Mouse (Mus musculus) adrenal gland, adult 8-10 months (tissue): ENCODE results near the gene Cideb. TPM values are rescaled to one million over a fixed set of nuclear protein-coding genes. Genes with fewer than 3 reads are reported as not detected.

Experiments
- DNase-seq: peaks from one replicate; pipeline ENCODE4 v3.0.0; 2022
- total RNA-seq, 4 experiments: library from RNA; stranded (reverse); gene quantifications; 2 replicates each; pipeline ENCODE4 v1.2.4; 2022

Cideb gene
- total RNA-seq, 4 experiments from 2014 or later: 0.31 to 0.49 TPM; not detected in 2

DNA sequence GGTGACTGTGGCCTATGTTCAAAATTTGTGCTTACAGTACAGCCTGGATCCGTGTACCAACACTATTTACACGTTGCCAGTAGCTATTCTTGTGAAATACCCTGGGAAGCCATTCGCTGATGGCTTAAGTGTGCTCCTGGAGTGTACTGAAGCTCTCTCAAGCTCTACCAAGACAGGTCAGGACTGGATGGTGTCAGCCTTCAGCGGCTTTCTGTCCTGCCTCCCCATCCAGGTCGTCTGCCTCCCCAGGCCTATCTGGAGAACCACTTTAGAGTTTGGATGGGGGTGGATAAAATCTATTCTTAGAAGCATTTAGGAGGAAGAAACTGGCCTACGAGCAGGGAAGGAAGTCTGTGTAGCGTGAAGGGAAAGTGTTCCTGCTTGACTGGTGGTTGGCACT, 4.9 kb upstream of the Cideb start:
- no peak for DNase-seq

DNA sequence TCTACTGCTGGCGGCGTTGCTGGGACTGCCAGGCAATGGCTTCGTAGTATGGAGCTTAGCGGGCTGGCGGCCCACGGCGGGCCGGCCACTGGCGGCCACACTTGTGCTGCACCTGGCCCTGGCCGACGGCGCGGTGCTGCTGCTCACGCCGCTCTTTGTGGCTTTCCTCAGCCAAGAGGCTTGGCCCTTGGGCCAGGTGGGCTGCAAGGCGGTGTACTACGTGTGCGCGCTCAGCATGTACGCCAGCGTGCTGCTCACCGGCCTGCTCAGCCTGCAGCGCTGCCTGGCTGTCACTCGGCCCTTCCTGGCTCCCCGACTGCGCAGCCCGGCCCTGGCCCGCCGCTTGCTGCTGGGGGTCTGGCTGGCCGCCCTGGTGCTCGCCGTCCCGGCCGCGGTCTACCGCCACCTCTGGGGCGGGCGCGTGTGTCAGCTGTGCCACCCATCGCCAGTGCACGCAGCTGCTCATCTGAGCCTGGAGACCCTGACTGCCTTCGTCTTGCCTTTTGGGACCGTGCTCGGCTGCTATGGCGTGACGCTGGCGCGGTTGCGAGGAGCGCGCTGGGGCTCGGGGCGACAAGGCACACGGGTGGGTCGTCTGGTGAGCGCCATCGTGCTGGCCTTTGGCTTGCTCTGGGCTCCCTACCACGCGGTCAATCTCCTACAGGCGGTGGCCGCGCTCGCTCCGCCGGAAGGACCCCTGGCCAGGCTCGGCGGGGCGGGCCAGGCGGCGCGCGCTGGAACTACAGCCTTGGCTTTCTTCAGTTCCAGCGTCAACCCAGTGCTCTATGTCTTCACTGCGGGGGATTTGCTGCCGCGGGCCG, 4.0 kb upstream of the Cideb start:
- no peak for DNase-seq

DNA sequence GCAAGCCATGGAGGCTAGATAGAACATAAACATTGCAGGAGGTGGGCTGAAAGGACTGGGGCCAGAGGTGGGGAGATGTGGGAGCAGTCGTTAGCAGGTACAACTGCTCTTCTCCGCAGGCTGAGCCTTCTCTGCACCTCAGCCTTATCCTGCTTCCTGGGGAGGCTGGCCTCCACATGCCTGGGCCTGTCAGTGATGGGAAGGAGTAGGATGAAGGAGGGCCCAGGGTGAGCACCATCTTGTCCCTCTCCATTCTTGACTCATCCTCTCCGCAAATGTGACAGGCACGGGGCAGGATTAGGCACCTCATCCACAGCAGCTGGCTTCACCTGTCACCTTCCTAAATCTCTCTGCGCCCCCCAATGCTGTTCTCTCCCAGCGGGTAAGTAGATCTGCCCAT, 2.9 kb upstream of the Cideb start, which contains the start of gene Ltb4r2:
Gene Ltb4r2, plus strand, starts transcription at position 266 of the 400 bp plus-strand sequence.
- DNase-seq: no peak

DNA sequence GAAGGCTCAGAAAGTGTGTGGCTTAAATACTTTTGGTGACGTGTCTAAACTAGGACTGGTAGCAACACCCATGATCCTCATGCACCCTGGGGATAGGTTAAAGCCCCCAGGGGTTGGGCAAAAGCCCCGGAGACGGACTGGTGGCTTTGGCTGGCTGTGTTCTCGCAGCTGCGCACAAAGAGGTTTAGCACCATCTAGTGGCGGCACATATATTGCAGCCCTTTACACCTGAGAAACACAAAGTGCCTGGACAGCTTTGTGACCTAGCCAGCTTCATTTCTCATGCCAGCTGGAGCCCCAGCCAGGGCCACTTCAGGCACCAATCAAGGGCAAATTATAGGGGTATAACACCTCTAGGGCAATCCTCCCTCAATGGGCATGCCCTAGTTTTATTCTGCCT, 1.9 kb upstream of the Cideb start:
- DNase-seq: peak; percentile 64

DNA sequence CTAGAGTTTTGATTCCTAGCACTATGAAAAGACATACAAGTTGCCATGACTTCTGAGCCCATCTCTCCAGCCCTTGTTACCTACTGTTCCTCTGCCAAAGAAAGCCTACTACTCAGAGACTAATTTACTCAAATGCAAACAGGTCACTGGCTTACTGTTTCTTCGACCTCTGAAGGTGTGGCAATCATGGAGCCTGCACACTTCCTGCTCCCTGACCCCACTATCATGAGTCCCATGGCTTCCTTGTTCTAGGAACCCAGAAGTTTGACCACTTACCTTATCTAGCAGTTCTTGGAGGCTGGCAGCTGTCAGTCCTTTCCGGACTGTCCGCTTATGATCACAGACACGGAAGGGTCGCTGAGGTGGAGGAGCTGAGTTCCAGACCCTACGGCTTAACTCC, 692 bp downstream of the Cideb start:
- DNase-seq: no peak

DNA sequence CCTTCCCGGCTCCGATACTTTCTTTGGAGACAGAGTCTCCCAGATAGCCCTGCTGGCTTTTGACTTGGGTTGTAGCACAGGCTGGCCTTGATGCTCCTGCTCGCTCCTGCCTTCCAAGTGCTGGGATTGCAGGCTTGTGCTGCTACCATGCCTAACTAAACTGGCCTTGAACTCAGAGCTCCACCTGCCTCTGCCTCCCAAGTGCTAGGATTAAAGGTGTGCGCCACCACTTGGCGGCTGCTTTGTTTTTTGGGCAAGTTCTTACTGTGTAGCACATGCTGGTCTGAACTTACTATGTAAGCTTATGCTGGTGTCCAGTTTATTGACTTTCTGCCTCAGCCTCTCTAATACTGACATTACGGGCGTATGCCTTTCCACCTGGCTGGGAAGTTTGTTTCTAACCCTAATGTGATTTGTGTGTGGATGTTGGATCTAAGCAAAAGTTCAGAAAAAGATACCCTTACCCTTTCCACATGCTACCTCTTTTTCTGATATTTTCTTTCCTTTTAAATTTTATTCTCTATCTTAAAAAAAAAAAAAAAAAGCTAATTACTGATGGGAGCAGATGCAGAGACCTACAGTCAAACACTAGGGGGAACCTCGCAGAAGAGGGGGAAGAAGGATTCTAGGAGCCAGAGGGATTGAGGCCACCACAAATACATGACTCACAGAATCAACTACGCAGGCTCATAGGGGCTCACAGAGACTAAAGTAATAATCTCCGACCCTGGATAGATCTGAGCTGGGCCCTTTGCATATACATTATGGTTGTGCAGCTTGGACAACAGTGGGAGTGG, 11.0 kb downstream of the Cideb start:
- DNase-seq: no peak

DNA sequence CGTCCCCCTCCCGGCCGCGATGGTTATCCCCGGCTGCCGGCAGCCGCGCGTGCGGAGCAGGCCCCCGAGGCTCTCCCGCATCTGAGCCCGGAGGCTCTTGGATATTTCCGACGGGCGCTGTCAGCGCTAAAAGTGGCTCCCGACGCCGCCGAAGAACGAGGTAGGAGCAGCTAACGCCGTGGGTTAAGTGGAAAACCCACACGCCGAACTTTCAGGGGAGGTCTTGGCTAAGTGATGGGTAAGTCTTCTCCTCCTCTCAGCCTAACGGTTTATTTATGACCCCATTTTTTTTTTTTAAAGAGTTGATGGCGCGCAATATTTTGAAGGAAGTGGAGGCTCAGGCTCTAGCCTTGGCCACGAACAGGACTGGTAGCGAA, 12.4 kb downstream of the Cideb start:
- no peak for DNase-seq

DNA sequence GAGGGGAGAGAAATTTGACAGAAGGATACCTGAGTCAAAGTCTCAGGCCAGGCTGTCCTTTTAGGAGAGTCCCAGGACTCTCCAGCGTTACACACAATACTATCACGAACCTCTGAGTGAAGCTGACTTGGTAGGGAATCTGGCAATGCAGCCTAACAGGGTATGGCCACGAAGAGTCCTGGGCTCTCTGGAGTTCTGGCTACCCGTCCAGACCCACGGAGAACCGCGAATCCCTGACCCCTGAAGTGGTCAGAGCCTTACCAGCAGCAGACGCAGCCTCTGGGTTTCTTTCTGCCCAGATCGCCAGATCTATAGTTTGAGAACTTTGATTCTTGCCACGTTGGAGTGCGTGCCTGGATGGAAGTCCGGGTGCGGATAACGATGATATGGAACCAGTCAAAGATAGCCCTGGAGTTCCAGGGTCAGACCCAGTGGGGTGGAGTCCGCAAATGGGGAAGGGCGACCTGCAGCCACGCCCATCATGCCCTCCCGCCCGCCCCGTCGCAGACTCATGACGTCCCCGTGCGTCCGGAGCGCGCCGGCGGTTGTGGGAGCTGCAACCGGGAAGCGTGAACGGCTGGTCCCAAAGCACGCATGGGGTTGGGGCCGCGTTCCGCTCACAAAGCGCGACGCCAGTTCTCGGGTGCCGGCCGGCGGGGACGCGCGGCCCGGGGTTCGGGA, 12.9 kb downstream of the Cideb start, which contains the start of the genes Dhrs1 and Nop9:
Gene Dhrs1, minus strand, starts transcription at position 511 of the 681 bp plus-strand sequence.
Gene Nop9, plus strand, starts transcription at position 514 of the 681 bp plus-strand sequence.
- peak; percentile 85 for DNase-seq

DNA sequence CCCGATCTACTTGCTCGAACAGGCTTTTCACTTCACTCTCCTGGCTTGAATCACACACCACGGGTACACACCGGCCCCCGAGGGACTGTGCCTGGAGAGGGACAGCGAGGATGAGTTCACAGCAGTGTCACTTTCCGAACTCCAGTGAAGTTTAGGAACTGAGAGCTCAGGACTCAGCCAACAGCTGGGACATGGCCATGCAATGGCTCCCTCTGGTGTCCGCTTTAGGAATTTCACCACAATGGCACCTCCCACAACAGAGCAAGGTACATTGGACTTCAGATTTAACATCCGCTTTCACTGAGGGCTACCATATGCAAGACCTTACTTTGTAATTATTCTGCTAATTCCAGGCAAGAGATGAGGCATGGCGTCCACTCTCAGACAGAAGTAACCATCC, 14.5 kb downstream of the Cideb start:
- DNase-seq: peak; percentile 77

DNA sequence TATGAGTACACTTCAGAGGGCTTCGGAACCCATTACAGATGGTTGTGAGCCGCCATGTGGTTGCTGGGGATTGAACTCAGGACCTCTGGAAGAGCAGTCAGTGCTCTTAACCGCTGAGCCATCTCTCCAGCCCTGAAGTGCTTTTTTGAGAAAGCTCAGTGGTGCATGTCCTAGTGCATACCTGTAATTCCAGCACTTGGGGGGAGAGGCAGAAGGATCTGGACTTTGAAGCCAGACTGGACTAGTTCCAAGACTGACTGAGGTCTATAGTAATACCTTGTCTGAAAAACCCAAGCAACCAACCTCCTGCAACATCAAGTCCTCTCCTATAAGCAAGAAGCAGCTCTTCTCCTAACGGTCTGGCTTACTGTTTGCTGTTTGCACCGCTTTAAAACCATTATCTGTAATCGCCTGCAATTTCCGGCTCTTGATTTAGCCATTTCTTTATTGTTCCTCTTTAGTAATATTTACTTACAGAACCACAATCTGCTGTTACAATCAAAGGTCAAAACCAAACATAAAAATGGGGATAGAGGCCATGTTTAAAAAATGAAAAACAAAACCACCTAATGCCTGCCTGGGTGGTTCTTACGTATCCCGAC, 21.1 kb downstream of the Cideb start:
- DNase-seq: no peak

DNA sequence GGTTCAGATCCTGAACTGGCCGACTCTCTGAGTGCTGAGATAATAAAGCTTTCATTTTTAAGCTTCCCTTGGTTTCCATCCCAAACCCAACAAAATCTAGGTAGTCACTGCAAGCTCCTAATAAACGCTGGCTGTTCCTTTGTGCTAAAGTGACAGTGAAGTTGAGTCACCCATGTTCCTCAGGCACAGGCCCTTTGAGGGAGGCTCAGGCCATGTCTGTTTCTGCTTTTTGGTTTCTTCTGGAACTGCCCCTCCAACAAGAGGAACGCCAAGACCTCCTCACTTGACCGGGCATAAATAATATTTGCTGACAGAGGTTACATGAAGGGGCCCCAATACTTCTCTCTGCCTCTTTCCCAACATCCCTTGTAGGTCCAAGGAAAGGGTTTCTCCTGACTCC, 22.5 kb downstream of the Cideb start:
- no peak for DNase-seq

DNA sequence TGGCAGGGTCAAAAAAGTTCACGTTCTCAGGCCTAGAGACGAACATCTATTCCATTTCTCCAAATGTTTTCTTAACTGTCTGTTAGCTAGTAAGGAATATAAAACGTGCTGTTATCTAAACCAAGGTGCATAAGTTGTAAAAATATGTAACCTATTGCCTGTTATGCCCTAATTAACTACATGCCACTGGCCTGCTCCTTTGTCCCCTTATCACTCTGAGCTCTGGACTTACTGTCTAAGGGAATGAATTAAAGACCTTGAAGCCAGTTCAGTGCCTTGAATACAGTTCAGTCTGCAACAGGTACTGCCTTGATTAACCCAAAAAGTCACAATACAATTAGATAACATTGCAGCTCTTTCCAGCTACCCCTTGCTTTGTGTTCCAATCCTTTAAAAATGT, 22.9 kb downstream of the Cideb start:
- DNase-seq: no peak

DNA sequence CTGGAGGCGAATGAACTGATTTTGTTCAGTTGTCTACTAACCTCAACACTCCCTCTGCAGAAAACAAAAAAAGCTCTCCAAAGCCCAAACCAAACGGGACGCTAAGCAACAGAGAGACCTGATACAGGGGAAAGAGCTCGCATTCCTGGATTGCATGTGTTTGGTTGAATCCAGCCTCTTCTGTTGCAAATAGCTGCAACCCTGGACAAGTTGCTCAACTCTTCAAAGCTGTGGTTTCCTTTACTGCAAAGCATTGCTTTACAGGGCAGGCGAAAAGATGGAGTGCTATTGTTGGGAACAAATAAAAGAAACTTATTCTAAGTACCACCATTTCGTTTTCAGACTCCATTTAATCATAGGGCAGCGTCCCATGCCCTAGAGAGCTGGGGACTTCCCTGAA, 23.4 kb downstream of the Cideb start:
- no peak for DNase-seq

DNA sequence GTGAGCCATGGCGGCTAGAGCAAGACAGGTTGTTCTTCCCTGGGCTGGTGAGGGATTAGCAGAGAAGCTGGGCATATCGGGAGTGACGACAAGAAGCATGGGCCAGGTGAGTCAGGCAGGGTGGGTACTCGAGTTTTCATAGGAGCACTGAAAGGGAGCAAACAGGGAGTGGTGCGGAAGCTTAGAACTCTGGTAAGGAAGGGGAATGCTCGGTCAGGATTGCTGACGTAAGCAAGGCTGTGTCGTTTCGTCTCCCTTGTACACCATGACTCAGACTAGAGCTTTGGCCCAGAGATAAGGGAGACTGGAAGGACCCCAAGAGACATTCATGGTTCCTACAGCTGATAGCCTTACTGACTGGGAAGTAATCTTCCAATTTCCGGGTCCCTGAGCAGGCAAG, 24.4 kb downstream of the Cideb start:
- no peak for DNase-seq

DNA sequence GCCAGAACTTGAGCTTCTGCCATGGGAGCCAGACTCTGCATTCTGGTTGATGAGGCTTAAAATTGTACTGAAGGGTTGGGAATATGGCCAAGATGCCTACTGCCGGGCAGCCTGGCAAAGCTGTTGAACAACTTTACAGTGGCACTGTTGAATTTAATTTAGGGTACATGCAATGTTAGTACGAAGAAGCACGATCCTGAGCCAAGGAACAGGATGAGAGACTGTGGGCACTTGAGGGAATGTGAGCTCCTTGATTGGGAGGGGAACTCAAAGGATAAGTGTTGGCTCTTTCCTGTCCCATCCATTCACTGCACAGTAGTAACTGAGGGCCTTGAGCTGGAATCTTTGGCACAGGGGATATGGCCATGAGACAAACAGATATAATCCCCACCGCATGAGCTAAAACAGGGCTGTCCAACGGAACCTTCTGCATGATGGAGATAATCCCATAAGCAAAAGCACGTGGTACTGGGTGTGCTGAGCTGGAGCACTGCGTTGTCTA, 27.7 kb downstream of the Cideb start:
- no peak for DNase-seq

DNA sequence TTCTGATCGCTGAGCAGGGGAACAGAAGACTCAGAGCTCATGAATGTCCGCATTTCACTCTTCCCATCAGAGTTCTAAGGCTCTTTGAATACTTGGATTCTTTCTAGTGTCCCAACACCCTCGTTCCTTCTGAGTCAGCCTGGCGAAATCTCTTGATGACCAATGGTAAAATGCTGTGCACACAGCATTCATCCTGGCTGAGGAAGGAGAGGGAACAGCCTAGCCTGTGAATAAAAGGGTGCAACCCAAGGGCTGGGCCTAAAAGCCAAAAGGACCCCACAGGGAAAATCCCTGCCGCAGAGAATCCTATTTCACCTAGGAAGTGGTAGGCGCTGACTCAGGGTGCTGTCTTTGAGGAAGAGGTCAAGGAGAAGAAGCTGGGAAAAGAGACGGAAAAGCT, 28.1 kb downstream of the Cideb start:
- no peak for DNase-seq

DNA sequence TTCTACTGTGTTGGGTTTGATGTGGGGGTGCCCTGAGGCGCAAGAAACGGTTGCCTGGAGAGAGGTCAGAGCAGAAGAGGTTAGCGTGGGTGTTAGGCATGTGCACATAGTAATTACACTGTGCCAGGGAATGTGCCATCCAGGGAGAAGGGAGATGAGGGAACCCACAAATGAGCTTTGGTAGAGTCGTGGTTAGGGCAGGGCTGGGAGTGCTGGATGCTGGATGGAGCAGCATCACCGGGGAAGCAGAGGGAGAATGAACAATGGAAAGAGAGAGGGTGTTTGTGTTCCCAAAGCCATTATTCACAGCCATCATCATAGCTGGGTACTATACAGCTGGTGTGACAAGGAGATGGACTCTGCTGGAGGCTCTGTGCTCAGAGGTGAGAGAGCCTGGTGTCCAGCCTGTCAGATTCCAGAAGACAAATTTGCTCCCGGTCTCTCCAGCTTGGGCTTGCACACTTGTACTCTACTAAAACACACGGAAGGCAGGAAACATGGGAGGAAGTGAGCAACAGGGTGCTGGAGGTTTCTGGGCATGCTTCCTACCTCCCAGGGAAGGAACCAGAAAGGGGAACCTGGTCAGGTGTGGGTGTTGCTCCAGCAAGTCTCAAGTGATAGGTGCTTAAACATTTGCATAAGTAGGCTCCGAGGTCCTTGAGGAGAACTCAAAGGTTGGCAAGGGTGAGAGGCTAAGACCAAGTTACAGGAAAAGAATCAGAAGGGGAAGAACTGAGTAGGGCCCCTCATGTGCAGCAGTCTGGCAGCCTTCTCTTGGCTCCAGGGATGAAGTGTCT, 30.2 kb downstream of the Cideb start:
- no peak for DNase-seq

DNA sequence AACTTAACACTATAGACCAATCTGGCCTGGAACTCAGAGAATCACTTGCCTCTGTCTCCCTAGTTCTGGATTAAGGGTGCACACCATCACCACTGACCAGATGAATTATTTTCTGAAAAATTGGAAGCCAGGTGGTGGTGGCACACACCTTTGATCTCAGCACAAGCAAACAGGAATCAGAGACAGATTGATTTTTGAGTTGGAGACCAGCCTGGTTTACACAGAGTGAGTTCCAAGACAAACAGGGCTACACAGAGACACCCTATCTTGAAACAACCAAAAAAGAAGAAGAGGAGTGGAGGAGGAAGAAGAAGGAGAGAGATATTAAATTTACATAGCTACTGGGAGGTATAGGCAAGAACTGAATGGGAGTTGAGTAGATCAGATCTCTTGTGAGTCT, 32.0 kb downstream of the Cideb start:
- DNase-seq: no peak

DNA sequence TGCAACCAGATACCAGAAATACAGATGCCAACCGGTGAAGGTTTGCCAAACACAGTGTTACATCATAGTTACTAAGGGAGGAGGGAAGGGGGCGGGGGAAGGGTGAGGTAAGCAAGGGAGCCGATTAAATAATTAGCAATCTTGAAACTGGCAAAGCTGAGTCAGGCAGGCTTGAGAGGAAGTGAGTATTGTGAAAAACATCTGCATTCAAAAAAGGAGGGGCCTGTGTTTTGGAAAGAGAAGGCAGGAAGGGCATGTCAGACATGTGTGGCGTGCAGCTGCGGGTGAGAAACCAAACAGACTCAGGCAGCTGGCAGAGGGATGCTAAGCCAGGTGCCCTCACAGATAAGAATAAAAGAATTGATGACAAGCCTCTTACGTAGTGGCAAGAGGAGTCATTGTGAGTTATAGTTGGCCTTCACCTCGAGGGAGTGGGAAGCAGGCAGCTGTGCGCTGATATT, 33.8 kb downstream of the Cideb start:
- peak; percentile 46 for DNase-seq

DNA sequence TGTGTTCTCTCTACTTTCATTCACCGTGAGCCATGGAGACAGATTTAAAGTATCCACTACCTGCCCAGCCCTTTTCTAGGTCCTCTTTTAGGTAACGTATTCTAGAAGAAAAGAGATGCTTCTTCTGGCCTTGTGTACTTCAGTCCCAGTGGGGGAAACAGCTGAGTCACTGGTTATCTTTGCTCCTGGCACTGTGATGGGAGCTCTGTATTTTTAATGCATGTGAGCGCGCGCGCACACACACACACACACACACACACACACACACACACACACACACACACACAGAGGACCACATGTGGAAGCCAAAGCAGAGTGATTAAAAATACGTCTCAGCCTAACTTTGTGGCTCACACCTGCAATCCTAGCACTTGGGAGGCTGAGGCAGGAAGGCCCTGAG, 34.8 kb downstream of the Cideb start:
- no peak for DNase-seq

DNA sequence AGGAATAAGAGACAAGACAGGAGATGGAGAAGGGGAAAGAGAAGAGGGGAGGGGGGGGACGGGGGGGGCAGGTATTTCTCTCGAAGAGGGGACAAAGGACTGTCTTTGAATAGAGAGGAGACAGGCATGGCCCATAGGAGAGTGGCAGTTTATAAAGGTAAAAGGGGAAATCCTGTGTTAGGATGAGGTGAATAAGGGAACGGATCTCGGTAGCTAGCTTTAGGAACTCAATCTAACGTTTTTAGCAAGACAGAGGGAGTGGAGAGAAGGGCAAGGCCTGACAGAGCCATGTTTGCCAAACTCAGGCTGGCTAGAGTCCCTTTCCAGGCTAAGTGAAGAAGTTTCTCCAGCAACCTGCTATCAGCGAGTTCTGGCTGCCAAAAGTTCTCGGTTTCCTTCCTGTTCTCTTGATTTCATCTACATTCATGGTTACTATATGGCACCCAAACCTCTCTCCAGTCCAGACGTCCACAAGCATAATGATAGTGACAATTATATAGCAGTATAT, 35.8 kb downstream of the Cideb start:
- no peak for DNase-seq
